Mouse (Mus musculus): ENCODE measurements around the gene Mmachc. TPM values are rescaled to one million over a fixed set of nuclear protein-coding genes. Genes with fewer than 3 reads are reported as not detected.

Mmachc gene
- polyA plus RNA-seq, 1 experiment, result 0.04 TPM

GRCm38 (mm10) chr4:116722230-116722629 is 14.0 kb upstream of the Mmachc start:
- H3K36me3 ChIP-seq (ENCODE audit: control insufficient read depth), result no peaks in the 10 kb centered on the region
- no peak for TF ChIP-seq TAL1 (IDR thresholded peaks at IDR 0.05; ENCODE audit: low read length)
- no peak for TF ChIP-seq GATA1 (IDR thresholded peaks at IDR 0.05; ENCODE audit: low read length)
- H3K4me1 ChIP-seq (ENCODE audit: control insufficient read depth), result peaks cover 14% of the 10 kb centered on the region
- H3K27me3 ChIP-seq (ENCODE audit: control insufficient read depth), result peaks cover 21% of the 10 kb centered on the region
- no peak overlapping the region for H3K4me3 ChIP-seq (replicated peaks)
- H3K9me3 ChIP-seq (ENCODE audit: control insufficient read depth, low read length), result no peaks in the 10 kb centered on the region

- Histone ChIP-seq H3K36me3 (ENCODE audit: control insufficient read depth) (no peaks in the 10 kb centered on the region; the same call in 1 of the 2 replicates), H3K27me3 (ENCODE audit: control insufficient read depth) (peaks cover 21% of the 10 kb centered on the region), H3K4me1 (ENCODE audit: control insufficient read depth) (peaks cover 14% of the 10 kb centered on the region), H3K9me3 (ENCODE audit: control insufficient read depth, low read length) (no peaks in the 10 kb centered on the region), H3K4me3 (replicated peaks) (peak overlapping the region; percentile 71)
- TF ChIP-seq TAL1 (IDR thresholded peaks at IDR 0.05; ENCODE audit: low read length), result no peak
- TF ChIP-seq GATA1 (IDR thresholded peaks at IDR 0.05; ENCODE audit: low read length), result no peak
These were observed 13.0 kb upstream of the Mmachc start for GRCm38 (mm10) chr4:116721098-116721628.

- Histone ChIP-seq H3K4me1 (ENCODE audit: control insufficient read depth) (peaks cover 14% of the 10 kb centered on the region), H3K4me3 (replicated peaks) (peak within 1 kb of the TSS; percentile 71), H3K27me3 (ENCODE audit: control insufficient read depth) (peaks cover 21% of the 10 kb centered on the region), H3K9me3 (ENCODE audit: control insufficient read depth, low read length) (no peaks in the 10 kb centered on the region), H3K36me3 (ENCODE audit: control insufficient read depth) (no peaks in the 10 kb centered on the region; the same call in 1 of the 2 replicates)
- TF ChIP-seq TAL1 (IDR thresholded peaks at IDR 0.05; ENCODE audit: low read length) (no peak), GATA1 (IDR thresholded peaks at IDR 0.05; ENCODE audit: low read length) (no peak)
These were observed 12.3 kb upstream of the Mmachc start, which contains the start of gene Tesk2 for GRCm38 (mm10) chr4:116720343-116721097. Gene Tesk2, plus strand, starts transcription at chr4:116720948.

- no peak overlapping the region for H3K4me3 ChIP-seq (replicated peaks)
- peaks cover 14% of the 10 kb centered on the region for H3K4me1 ChIP-seq (ENCODE audit: control insufficient read depth)
- TF ChIP-seq TAL1 (IDR thresholded peaks at IDR 0.05; ENCODE audit: low read length) (no peak), GATA1 (IDR thresholded peaks at IDR 0.05; ENCODE audit: low read length) (no peak)
- peaks cover 21% of the 10 kb centered on the region for H3K27me3 ChIP-seq (ENCODE audit: control insufficient read depth)
- H3K9me3 ChIP-seq (ENCODE audit: control insufficient read depth, low read length), result no peaks in the 10 kb centered on the region
- H3K36me3 ChIP-seq (ENCODE audit: control insufficient read depth), result peaks cover 6% of the 10 kb centered on the region
These were observed 11.2 kb upstream of the Mmachc start for GRCm38 (mm10) chr4:116719396-116719795.

GRCm38 (mm10) chr4:116712536-116712935 is 4.3 kb upstream of the Mmachc start:
- H3K4me1 ChIP-seq (ENCODE audit: control insufficient read depth), result peaks cover 24% of the 10 kb centered on the region
- no peak overlapping the region for H3K4me3 ChIP-seq (replicated peaks)
- TF ChIP-seq TAL1 (IDR thresholded peaks at IDR 0.05; ENCODE audit: low read length) (no peak), GATA1 (IDR thresholded peaks at IDR 0.05; ENCODE audit: low read length) (no peak)
- H3K36me3 ChIP-seq (ENCODE audit: control insufficient read depth), result peaks cover 13% of the 10 kb centered on the region
- no peaks in the 10 kb centered on the region for H3K9me3 ChIP-seq (ENCODE audit: control insufficient read depth, low read length)
- H3K27me3 ChIP-seq (ENCODE audit: control insufficient read depth), result no peaks in the 10 kb centered on the region

DNA sequence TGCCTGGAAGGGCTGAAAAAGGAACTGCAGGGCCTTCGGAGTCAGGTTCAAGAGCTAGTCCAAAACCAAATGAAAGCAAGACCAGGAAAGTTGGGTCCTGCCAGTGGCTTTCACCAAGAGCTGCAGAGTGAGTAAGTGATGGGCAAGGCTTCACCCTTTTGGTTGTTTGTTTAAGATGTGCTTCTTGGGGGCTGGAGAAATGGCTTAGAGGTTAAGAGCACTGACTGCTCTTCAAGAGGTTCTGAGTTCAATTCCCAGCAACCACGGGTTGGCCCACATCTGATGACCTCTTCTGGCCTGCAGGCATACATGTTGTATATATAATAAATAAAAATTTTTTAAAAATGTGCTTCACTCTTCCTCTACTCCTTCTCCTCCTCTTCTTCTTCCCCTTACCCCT is 1.9 kb upstream of the Mmachc start:
- Histone ChIP-seq H3K4me1 (ENCODE audit: control insufficient read depth) (peaks cover 34% of the 10 kb centered on the region), H3K9me3 (ENCODE audit: control insufficient read depth, low read length) (no peaks in the 10 kb centered on the region), H3K27me3 (ENCODE audit: control insufficient read depth) (no peaks in the 10 kb centered on the region), H3K4me3 (replicated peaks) (no peak overlapping the region), H3K36me3 (ENCODE audit: control insufficient read depth) (peaks cover 11% of the 10 kb centered on the region)
- TF ChIP-seq TAL1 (IDR thresholded peaks at IDR 0.05; ENCODE audit: low read length), result no peak
- TF ChIP-seq GATA1 (IDR thresholded peaks at IDR 0.05; ENCODE audit: low read length), result no peak

DNA sequence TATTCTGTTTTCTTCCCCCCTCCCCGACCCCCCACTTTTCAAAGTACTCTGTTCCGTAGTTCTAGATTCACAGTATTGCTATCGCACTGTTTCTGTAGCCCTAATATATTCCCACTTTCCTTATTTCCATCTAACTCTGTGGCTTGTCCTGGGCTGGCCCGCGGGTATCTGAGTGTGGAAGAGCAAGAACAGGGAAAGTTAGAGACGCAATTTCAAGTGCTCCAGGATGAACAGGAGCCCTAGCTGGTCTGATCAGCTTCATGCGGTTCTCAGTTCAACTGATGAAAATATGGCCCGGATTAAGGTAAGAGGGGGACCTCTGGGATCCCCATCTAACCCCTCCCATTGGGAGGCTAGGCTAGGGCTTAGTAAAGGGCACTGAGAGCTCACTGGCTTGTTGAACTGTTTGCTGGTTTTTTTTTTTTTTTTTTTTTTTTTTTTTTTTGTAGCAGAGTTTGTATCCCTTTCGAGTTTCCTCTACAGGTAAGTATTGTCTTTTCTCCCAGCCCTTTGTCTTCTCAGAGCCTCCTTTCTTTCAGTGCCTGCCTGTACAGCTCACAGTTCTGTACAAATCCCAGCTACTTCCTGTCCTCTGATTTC is 685 bp upstream of the Mmachc start:
- no peak for TF ChIP-seq TAL1 (IDR thresholded peaks at IDR 0.05; ENCODE audit: low read length)
- TF ChIP-seq GATA1 (IDR thresholded peaks at IDR 0.05; ENCODE audit: low read length), result no peak
- Histone ChIP-seq H3K4me3 (replicated peaks) (peak overlapping the region; percentile 83), H3K4me1 (ENCODE audit: control insufficient read depth) (peaks cover 34% of the 10 kb centered on the region), H3K36me3 (ENCODE audit: control insufficient read depth) (peaks cover 10% of the 10 kb centered on the region), H3K9me3 (ENCODE audit: control insufficient read depth, low read length) (no peaks in the 10 kb centered on the region), H3K27me3 (ENCODE audit: control insufficient read depth) (no peaks in the 10 kb centered on the region)

- H3K36me3 ChIP-seq (ENCODE audit: control insufficient read depth), result peaks cover 15% of the 10 kb centered on the region
- H3K9me3 ChIP-seq (ENCODE audit: control insufficient read depth, low read length), result no peaks in the 10 kb centered on the region
- peaks cover 34% of the 10 kb centered on the region for H3K4me1 ChIP-seq (ENCODE audit: control insufficient read depth)
- peak overlapping the region; percentile 83 for H3K4me3 ChIP-seq (replicated peaks)
- TF ChIP-seq GATA1 (IDR thresholded peaks at IDR 0.05; ENCODE audit: low read length) (no peak), TAL1 (IDR thresholded peaks at IDR 0.05; ENCODE audit: low read length) (no peak)
- H3K27me3 ChIP-seq (ENCODE audit: control insufficient read depth), result no peaks in the 10 kb centered on the region
These were observed 540 bp downstream of the Mmachc start for GRCm38 (mm10) chr4:116707666-116708065.

DNA sequence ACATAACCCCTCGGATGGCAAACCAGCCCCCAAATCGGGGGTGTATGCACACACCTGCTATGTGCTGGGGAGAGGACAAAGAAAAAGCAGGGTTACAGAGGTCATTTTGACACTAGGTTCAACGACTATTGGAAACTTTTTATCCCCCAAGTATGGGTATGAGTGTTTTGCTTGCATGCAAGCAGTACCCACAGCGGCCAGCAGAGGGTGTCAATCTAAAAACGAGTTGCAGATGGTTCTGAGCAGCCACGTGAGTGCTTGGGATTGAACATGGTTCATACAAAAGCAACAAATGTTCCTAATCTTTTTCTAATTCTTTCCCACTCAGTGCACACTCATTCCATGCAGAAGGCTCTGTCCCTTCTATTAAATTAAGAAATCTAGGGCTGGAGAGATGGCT is 4.4 kb downstream of the Mmachc start:
- H3K4me3 ChIP-seq (replicated peaks), result no peak overlapping the region
- no peaks in the 10 kb centered on the region for H3K27me3 ChIP-seq (ENCODE audit: control insufficient read depth)
- TF ChIP-seq GATA1 (IDR thresholded peaks at IDR 0.05; ENCODE audit: low read length) (no peak), TAL1 (IDR thresholded peaks at IDR 0.05; ENCODE audit: low read length) (no peak)
- peaks cover 31% of the 10 kb centered on the region for H3K36me3 ChIP-seq (ENCODE audit: control insufficient read depth)
- no peaks in the 10 kb centered on the region for H3K9me3 ChIP-seq (ENCODE audit: control insufficient read depth, low read length)
- peaks cover 20% of the 10 kb centered on the region for H3K4me1 ChIP-seq (ENCODE audit: control insufficient read depth)
